Comparison of ENCODE assay signal across 8 mouse cellular contexts in the genomic region with DNA sequence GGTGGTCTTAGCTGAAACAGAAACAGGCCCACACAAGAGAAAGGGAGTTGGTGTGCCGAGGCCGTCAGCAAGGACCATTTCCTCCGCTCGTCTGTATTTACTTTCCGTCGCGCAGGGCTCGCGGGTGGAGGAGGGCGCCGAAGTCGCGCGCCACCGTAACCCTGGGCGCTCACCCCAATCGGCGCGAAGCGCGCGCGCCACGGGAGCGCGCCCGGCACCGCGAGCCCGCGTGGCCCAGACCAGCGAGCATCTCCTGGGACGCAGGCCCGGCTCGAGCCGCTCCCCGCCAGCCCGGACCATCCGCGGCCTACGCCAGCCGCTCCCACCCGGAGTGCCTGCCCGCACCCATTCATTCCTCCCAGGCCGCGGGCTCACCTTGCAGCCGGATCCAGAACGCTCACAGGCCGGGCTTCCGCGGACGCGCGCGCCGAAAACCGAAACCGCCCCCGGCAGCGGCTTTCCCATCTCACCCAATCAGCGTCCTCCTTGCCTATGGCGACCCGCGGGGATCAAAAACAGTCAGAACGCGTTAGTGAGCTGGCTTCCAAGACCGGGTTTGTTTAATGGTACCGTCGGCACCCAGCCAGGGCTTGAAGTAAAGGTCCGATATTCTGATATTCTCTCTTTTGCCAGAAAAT. TPM values are rescaled to one million over a fixed set of nuclear protein-coding genes. Genes with fewer than 3 reads are reported as not detected.
DNase-seq lines count a peak whose midpoint lies in the region; ATAC-seq and TF ChIP-seq lines count a peak whose summit lies in the region.

A gene (minus strand): TSS at position 468 of the 638 bp plus-strand sequence.

- peak; percentile 94 to 96 for DNase-seq in gastrocnemius, adult 8-10 months (ENCODE audit: low spot score in 2 of 2)
- peak; percentile 92 for DNase-seq in hindlimb bud, embryonic 11.5 days (ENCODE audit: extremely low spot score, low read depth, low spot score)
- peak; percentile 94 to 100 for DNase-seq in left cerebral cortex, adult 8-10 months (ENCODE audit: low spot score in 2 of 2)
- DNase-seq in right cerebral cortex, postnatal 10 days (ENCODE audit: low spot score in 2 of 2), result peak; percentile 99 to 100
- DNase-seq in urinary bladder, postnatal 25 days (ENCODE audit: low spot score), result peak; percentile 99

- peak within 1 kb of the TSS; percentile 80 for H3K4me3 ChIP-seq in cortical plate, adult 2 months (ENCODE audit: insufficient read depth, low read length)
- peak within 1 kb of the TSS; percentile 96 for H3K4me3 ChIP-seq in megakaryocyte, embryonic 14.5 days (replicated peaks)

- peak; percentile 80 for ATAC-seq in activated CD4-positive, CD25-positive, alpha-beta regulatory T cell, adult 4 months

- TF ChIP-seq POLR2A in cortical plate, adult 2 months (IDR thresholded peaks at IDR 0.05; ENCODE audit: extremely low read depth, insufficient read depth, low read length), result peak; percentile 35; the same call in 1 of the 2 replicates

- H3K27me3 ChIP-seq in megakaryocyte, embryonic 14.5 days (replicated peaks), result no peaks in the 10 kb centered on the region

- H3K9me3 ChIP-seq in megakaryocyte, embryonic 14.5 days, result peaks cover 3% of the 10 kb centered on the region; the same call in 1 of the 2 replicates

- no peak for TF ChIP-seq CTCF in cortical plate, adult 2 months (IDR thresholded peaks at IDR 0.05; ENCODE audit: extremely low read depth, insufficient read depth, low read length)

- peak within 1 kb of the TSS; percentile 97 for H3K27ac ChIP-seq in cortical plate, adult 2 months (ENCODE audit: insufficient read depth, low read length)

- H3K4me1 ChIP-seq in cortical plate, adult 2 months (ENCODE audit: control insufficient read depth, insufficient read depth, low read length), result peaks cover 3% of the 10 kb centered on the region; the same call in 1 of the 2 replicates
- peaks cover 43% of the 10 kb centered on the region for H3K4me1 ChIP-seq in megakaryocyte, embryonic 14.5 days

- peaks cover 19% of the 10 kb centered on the region for H3K36me3 ChIP-seq in megakaryocyte, embryonic 14.5 days (replicated peaks; ENCODE audit: low read length)

RNA-seq across cellular contexts. Expression of the gene that starts here (rescaled TPM):
- polyA plus RNA-seq in activated CD4-positive, CD25-positive, alpha-beta regulatory T cell, adult 4 months (2017; shearing (Covaris generic)), result 100 to 1,000 TPM; 150 to 172 TPM
- 58.9 and 62.1 TPM in 2 replicates for polyA plus RNA-seq in cortical plate, adult 2 months (2012; rRNA removed)
- 100 to 1,000 TPM in 1 of 4 experiments, 10 to 100 TPM in 3; 83.6 to 122 (median 92.4) TPM for total RNA-seq in gastrocnemius, adult 8-10 months (2022)
- total RNA-seq in left cerebral cortex, adult 8-10 months (2022), result 10 to 100 TPM; 53.7 to 60.5 (median 56.5) TPM
- 3.2 TPM in 1 of 2 replicates, not detected in the other for polyA plus RNA-seq in megakaryocyte, embryonic 14.5 days (2012; ENCODE audit: insufficient read depth, low replicate concordance)

Comparison
In these comparisons a context has a peak if more than half of its experiments do, and no peak if none do; other contexts are left out.
1. Peak in every context shown above with its lines: DNase-seq, ATAC-seq, H3K4me3 ChIP-seq and H3K27ac ChIP-seq.
2. RNA of the gene that starts here (polyA plus RNA-seq): 150 to 172 TPM in activated CD4-positive, CD25-positive, alpha-beta regulatory T cell, adult 4 months and 58.9 to 62.1 TPM in cortical plate, adult 2 months; 3.2 TPM in megakaryocyte, embryonic 14.5 days; every median in the first group is over 10 times any median in the second.